Mouse (Mus musculus) B cell, adult 67 days (primary cell): ENCODE results near the gene Cmtm8. TPM values are rescaled to one million over a fixed set of nuclear protein-coding genes. Genes with fewer than 3 reads are reported as not detected.

ENCODE experiments used
- total RNA-seq, 2 experiments: library from RNA; stranded (reverse); gene quantifications; 4 replicates each; pipeline ENCODE4 v1.2.4; 2023

The Cmtm8 gene
- 1 to 10 TPM in 1 of 2 experiments, under 1 TPM in 1; 0.58 to 2.0 TPM for total RNA-seq

DNA sequence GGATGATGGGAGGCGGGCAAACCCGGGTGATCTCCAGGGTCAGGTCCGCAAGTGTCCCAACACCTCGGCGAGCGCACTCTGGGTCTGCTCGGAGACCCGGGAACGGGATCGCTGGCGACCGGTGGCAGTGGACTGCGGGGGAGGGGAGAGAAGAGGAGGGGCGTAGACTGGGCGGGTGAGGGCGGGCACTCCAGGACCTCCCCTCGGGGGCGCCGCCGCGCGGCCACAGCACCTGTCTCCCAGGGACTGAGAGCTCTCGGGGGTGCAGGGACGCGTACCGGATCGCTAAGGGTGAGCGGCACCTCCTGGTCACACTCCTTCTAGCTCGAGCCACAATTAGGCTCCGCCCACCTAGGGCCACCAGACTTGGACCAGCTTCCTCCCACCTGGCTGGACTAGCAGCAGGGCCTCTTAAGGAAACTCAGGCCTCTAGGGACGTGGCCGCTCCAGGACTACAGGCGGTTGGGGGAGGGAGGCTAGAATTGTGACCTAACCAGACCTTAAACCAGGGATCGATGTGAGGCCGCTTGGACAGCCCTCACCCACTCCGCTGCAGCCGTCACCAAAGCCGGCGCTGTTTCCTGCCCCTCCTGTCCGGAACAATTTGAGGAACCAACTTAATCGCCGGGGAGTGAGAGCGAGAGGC, at the start of gene Cmtm8:
Gene Cmtm8, minus strand, starts transcription at position 140 of the 646 bp plus-strand sequence.

DNA sequence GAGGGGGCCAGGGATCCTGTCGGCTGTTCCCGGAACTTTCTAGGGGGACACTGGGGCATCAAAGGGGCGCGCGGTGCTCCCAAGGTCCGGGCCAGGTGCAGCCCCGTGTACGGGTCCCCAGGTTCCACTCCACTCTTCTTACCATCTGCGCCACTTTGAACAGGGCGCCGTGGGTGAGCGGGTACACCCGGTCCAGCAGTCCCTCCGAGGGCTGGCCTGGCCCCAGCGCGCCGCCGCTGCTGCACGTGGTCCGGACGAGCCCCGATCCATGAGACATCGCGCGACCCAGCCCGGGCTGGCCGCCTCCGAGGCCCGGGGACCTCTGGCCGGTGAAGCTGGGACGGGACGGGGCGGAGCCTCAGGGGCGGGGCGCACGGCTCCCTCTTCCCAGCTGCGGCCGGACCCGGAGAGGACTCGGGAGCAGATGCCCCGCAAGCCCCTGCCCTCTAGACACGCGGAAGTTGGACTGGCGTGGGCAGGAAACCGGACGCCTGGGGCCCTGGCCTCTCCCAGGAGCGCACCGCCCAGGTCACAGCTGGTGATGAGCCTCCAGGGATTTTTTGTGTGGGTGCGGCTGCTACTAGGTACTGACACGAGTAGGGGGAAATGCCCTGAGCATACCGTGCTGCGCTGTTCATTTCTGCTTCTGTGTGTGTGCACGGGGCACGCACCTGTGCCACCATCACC, 62.3 kb downstream of the Cmtm8 start, which contains the start of gene Cmtm7:
Gene Cmtm7, minus strand, starts transcription at position 331 of the 687 bp plus-strand sequence.

Other genes starting within 250 kb of the Cmtm8 start
- 10 to 100 TPM; 73.3 to 73.8 TPM for gene Cnot10, start 204.0 kb downstream of the Cmtm8 start, total RNA-seq
- 10 to 100 TPM; 42.9 to 48.1 TPM for gene Dync1li1, start 155.4 kb downstream of the Cmtm8 start, total RNA-seq
- gene Cmtm6, start 113.0 kb downstream of the Cmtm8 start, total RNA-seq = 100 to 1,000 TPM in 1 of 2 experiments, 10 to 100 TPM in 1; 97.6 to 105 TPM
- 100 to 1,000 TPM; 167 to 177 TPM for gene Cmtm7, start 62.3 kb downstream of the Cmtm8 start, total RNA-seq
- 10 to 100 TPM; 70.8 to 79.7 TPM for gene Gpd1l, start 89.8 kb upstream of the Cmtm8 start, total RNA-seq
- gene Osbpl10, start 134.4 kb upstream of the Cmtm8 start, total RNA-seq = not detected
- 100 to 1,000 TPM; 188 to 208 TPM for gene Rps27rt, start 138.6 kb upstream of the Cmtm8 start, total RNA-seq